Mouse (Mus musculus): ENCODE data around the gene Camk2b. TPM values are rescaled to one million over a fixed set of nuclear protein-coding genes. Genes with fewer than 3 reads are reported as not detected.

The Camk2b gene
- polyA plus RNA-seq, 1 experiment from 2014 or later: 2.0 TPM

GRCm38 (mm10) chr11:6020360-6020759 lies 45.8 kb downstream of the Camk2b start:
- DNase-seq (no peak), ATAC-seq (no peak)
- 66% methylated on average over 5 of the region's 5 CpGs for WGBS (ENCODE audit: insufficient replicate concordance)
- H3K9ac ChIP-seq (replicated peaks): no peak overlapping the region
- H3K4me1 ChIP-seq (ENCODE audit: insufficient read depth): peaks cover 7% of the 10 kb centered on the region
- no peak for TF ChIP-seq CTCF (IDR thresholded peaks at IDR 0.05; ENCODE audit: low read depth)
- no peak for TF ChIP-seq EP300 (IDR thresholded peaks at IDR 0.05; ENCODE audit: low read depth)
- no peaks in the 10 kb centered on the region for H3K27me3 ChIP-seq (ENCODE audit: insufficient read depth, low read length)
- H3K36me3 ChIP-seq (replicated peaks; ENCODE audit: insufficient read depth, low read length): no peaks in the 10 kb centered on the region
- H3K9me3 ChIP-seq (ENCODE audit: low read length): no peaks in the 10 kb centered on the region
- no peak overlapping the region for H3K27ac ChIP-seq (ENCODE audit: low read depth)
- no peak overlapping the region for H3K4me3 ChIP-seq (ENCODE audit: low read depth, low read length)
- no peak overlapping the region for H3K4me2 ChIP-seq (ENCODE audit: low read depth, low read length)

- no peaks in the 10 kb centered on the region for H3K27me3 ChIP-seq (ENCODE audit: insufficient read depth, low read length)
- ATAC-seq (no peak), DNase-seq (no peak)
- H3K9ac ChIP-seq (replicated peaks): no peak overlapping the region
- H3K27ac ChIP-seq (ENCODE audit: low read depth): no peak overlapping the region
- TF ChIP-seq CTCF (IDR thresholded peaks at IDR 0.05; ENCODE audit: low read depth) (no peak), EP300 (IDR thresholded peaks at IDR 0.05; ENCODE audit: low read depth) (no peak)
- H3K4me3 ChIP-seq (ENCODE audit: low read depth, low read length): no peak overlapping the region
- no peaks in the 10 kb centered on the region for H3K36me3 ChIP-seq (replicated peaks; ENCODE audit: insufficient read depth, low read length)
- H3K9me3 ChIP-seq (ENCODE audit: low read length): no peaks in the 10 kb centered on the region
- peaks cover 3% of the 10 kb centered on the region; the same call in 1 of the 2 replicates for H3K4me1 ChIP-seq (ENCODE audit: insufficient read depth)
- WGBS (ENCODE audit: insufficient replicate concordance): 41% methylated on average over 7 of the region's 7 CpGs
- no peak overlapping the region for H3K4me2 ChIP-seq (ENCODE audit: low read depth, low read length)
Measured at GRCm38 (mm10) chr11:6018218-6019010, 47.7 kb downstream of the Camk2b start.

- no peaks in the 10 kb centered on the region for H3K9me3 ChIP-seq (ENCODE audit: low read length)
- ATAC-seq (no peak), DNase-seq (no peak)
- H3K36me3 ChIP-seq (replicated peaks; ENCODE audit: insufficient read depth, low read length): no peaks in the 10 kb centered on the region
- no peak overlapping the region for H3K4me2 ChIP-seq (ENCODE audit: low read depth, low read length)
- H3K4me3 ChIP-seq (ENCODE audit: low read depth, low read length): no peak overlapping the region
- WGBS (ENCODE audit: insufficient replicate concordance): 56% methylated on average over 10 of the region's 11 CpGs
- no peak for TF ChIP-seq CTCF (IDR thresholded peaks at IDR 0.05; ENCODE audit: low read depth)
- no peak for TF ChIP-seq EP300 (IDR thresholded peaks at IDR 0.05; ENCODE audit: low read depth)
- H3K4me1 ChIP-seq (ENCODE audit: insufficient read depth): peaks cover 3% of the 10 kb centered on the region; the same call in 1 of the 2 replicates
- no peaks in the 10 kb centered on the region for H3K27me3 ChIP-seq (ENCODE audit: insufficient read depth, low read length)
- no peak overlapping the region for H3K9ac ChIP-seq (replicated peaks)
- no peak overlapping the region for H3K27ac ChIP-seq (ENCODE audit: low read depth)
Measured at GRCm38 (mm10) chr11:6017484-6018140, 48.5 kb downstream of the Camk2b start.

- ATAC-seq: no peak
- 61% methylated on average over 9 of the region's 9 CpGs for WGBS (ENCODE audit: insufficient replicate concordance)
- Histone ChIP-seq H3K4me2 (ENCODE audit: low read depth, low read length) (no peak overlapping the region), H3K36me3 (replicated peaks; ENCODE audit: insufficient read depth, low read length) (peaks cover 2% of the 10 kb centered on the region; the same call in 1 of the 2 replicates), H3K4me3 (ENCODE audit: low read depth, low read length) (no peak overlapping the region), H3K27me3 (ENCODE audit: insufficient read depth, low read length) (no peaks in the 10 kb centered on the region), H3K9ac (replicated peaks) (no peak overlapping the region), H3K27ac (ENCODE audit: low read depth) (no peak overlapping the region), H3K4me1 (ENCODE audit: insufficient read depth) (peaks cover 3% of the 10 kb centered on the region; the same call in 1 of the 2 replicates), H3K9me3 (ENCODE audit: low read length) (no peaks in the 10 kb centered on the region)
- TF ChIP-seq EP300 (IDR thresholded peaks at IDR 0.05; ENCODE audit: low read depth) (no peak), CTCF (IDR thresholded peaks at IDR 0.05; ENCODE audit: low read depth) (no peak)
- DNase-seq: no peak
Measured at GRCm38 (mm10) chr11:6016797-6017395, 49.3 kb downstream of the Camk2b start.

- no peak for TF ChIP-seq CTCF (IDR thresholded peaks at IDR 0.05; ENCODE audit: low read depth)
- no peak for TF ChIP-seq EP300 (IDR thresholded peaks at IDR 0.05; ENCODE audit: low read depth)
- Histone ChIP-seq H3K9me3 (ENCODE audit: low read length) (no peaks in the 10 kb centered on the region), H3K4me1 (ENCODE audit: insufficient read depth) (peaks cover 3% of the 10 kb centered on the region; the same call in 1 of the 2 replicates), H3K27me3 (ENCODE audit: insufficient read depth, low read length) (no peaks in the 10 kb centered on the region), H3K36me3 (replicated peaks; ENCODE audit: insufficient read depth, low read length) (peaks cover 7% of the 10 kb centered on the region; the same call in 1 of the 2 replicates), H3K9ac (replicated peaks) (no peak overlapping the region), H3K4me3 (ENCODE audit: low read depth, low read length) (no peak overlapping the region), H3K4me2 (ENCODE audit: low read depth, low read length) (no peak overlapping the region), H3K27ac (ENCODE audit: low read depth) (no peak overlapping the region)
- 3% methylated on average over 3 of the region's 3 CpGs for WGBS (ENCODE audit: insufficient replicate concordance)
- ATAC-seq: no peak
- no peak for DNase-seq
Measured at GRCm38 (mm10) chr11:6016368-6016767, 49.8 kb downstream of the Camk2b start.

GRCm38 (mm10) chr11:6015011-6015431 lies 51.1 kb downstream of the Camk2b start:
- H3K27ac ChIP-seq (ENCODE audit: low read depth): no peak overlapping the region
- DNase-seq (no peak), ATAC-seq (no peak)
- H3K4me2 ChIP-seq (ENCODE audit: low read depth, low read length): no peak overlapping the region
- H3K9me3 ChIP-seq (ENCODE audit: low read length): no peaks in the 10 kb centered on the region
- no peak overlapping the region for H3K4me3 ChIP-seq (ENCODE audit: low read depth, low read length)
- H3K9ac ChIP-seq (replicated peaks): no peak overlapping the region
- TF ChIP-seq EP300 (IDR thresholded peaks at IDR 0.05; ENCODE audit: low read depth) (no peak), CTCF (IDR thresholded peaks at IDR 0.05; ENCODE audit: low read depth) (no peak)
- whole genome bisulfite sequencing (ENCODE audit: insufficient replicate concordance): 66% methylated on average over 6 of the region's 6 CpGs
- H3K4me1 ChIP-seq (ENCODE audit: insufficient read depth): no peaks in the 10 kb centered on the region
- H3K27me3 ChIP-seq (ENCODE audit: insufficient read depth, low read length): no peaks in the 10 kb centered on the region
- H3K36me3 ChIP-seq (replicated peaks; ENCODE audit: insufficient read depth, low read length): peaks cover 8% of the 10 kb centered on the region; the same call in 1 of the 2 replicates
